Mouse (Mus musculus) brown adipose tissue, adult 24 weeks (tissue): ENCODE measurements around the gene Suox. TPM values are rescaled to one million over a fixed set of nuclear protein-coding genes. Genes with fewer than 3 reads are reported as not detected.

Experiments
- H3K27ac ChIP-seq: fragments of 200-500 bp; replicated peaks from 2 replicates; pipeline ENCODE4 v1.5.1; 2012; ENCODE audit warnings: low read depth, mild to moderate bottlenecking, low read length
- H3K4me1 ChIP-seq: fragments of 200-500 bp; 2 replicates; pipeline ENCODE4 v1.6.1; 2012; ENCODE audit warnings: low read length, mixed read lengths; ENCODE audit not compliant: control insufficient read depth, insufficient read depth, insufficient read length
- H3K4me3 ChIP-seq: fragments of 200-500 bp; 2 replicates; pipeline ENCODE4 v1.5.1; 2012; ENCODE audit warnings: low read depth, mild to moderate bottlenecking, low read length, moderate library complexity; ENCODE audit not compliant: insufficient read depth
- polyA plus RNA-seq: library from polyadenylated mRNA; stranded (reverse); fragments of >200 nt; gene quantifications from 2 replicates; pipeline ENCODE4 v1.2.4, GENCODE M21; 2012; ENCODE audit not compliant: missing spikeins, insufficient read depth, insufficient read length

The Suox gene
- polyA plus RNA-seq, 1 experiment = 34.2 TPM

DNA sequence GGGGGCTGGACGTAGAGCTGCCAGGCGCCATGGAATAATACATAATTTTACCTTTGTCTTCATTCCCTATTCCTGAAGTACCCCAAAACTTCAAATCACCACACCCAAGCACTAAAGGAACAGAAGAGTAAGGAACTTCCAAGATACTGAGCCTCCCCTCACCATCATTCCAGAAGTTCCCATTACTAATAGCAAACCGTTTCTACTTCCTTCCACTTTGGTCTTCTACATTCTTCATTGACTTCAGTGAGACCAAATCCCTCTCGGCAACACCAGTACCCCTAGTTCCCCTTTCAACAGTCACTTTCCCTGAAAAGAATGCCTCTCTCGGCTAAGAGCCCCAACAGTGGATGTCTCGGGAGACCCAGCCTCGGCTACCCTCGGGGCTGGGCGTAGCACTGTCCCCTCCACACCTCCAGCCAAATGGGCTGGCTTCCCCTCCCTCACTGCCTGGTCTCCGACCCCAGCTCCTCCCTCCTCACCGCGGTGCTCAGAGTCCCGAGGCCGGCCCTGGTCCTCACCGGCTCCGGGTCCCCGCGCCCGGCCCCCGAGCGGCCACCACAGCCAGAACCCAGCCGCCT lies 21.6 kb upstream of the Suox start:
- H3K4me3 ChIP-seq = peak overlapping the region; percentile 75
- peak overlapping the region; percentile 43 for H3K27ac ChIP-seq
- H3K4me1 ChIP-seq = no peaks in the 10 kb centered on the region

DNA sequence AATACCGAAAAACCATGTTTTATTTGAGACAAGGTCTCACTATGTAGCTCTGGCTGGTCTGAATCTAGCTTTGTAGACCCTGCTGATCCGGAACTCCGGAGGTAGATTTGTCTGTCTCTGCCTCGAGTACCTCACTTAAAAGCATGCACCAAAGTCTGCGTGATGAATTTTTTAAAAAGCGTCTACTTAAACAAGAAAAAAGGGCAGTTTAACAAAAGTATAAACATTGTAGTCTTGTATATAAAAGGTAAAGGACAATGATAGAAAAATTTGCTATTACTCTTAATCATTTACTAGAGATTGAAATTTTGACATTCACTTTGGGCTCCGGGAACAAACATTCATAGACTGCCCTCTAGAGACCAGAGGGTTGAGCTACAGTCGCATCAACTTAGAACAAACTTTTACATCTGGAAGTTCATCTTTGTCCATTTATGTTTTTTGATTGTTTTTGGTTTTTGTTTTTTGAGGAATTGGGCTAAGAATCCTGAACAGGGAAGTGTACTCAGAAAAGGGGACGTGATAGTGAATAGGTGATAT lies 666 bp upstream of the Suox start:
- H3K27ac ChIP-seq = peak overlapping the region; percentile 66
- no peaks in the 10 kb centered on the region for H3K4me1 ChIP-seq
- peak overlapping the region; percentile 75 for H3K4me3 ChIP-seq

DNA sequence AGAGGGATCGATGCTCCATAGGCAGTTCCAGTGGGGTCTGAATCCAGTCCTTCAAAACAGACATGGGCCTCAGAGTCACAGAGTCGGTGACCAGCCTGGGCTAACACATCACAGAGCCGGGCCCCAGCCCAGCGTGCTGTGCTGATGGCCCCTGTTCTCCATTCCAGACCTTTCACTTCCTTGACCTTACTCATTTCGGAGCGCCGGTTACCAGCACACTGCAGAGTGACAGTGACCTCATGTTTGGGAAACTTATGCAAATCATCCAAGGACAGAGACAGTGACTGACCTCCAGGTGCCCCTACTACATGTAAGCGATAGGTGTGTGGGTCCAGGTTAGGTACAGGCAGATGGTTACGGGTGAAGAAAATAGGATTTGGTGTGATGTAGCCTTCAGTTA lies 2.7 kb downstream of the Suox start:
- Histone ChIP-seq H3K4me3 (no peak overlapping the region), H3K27ac (no peak overlapping the region), H3K4me1 (no peaks in the 10 kb centered on the region)

DNA sequence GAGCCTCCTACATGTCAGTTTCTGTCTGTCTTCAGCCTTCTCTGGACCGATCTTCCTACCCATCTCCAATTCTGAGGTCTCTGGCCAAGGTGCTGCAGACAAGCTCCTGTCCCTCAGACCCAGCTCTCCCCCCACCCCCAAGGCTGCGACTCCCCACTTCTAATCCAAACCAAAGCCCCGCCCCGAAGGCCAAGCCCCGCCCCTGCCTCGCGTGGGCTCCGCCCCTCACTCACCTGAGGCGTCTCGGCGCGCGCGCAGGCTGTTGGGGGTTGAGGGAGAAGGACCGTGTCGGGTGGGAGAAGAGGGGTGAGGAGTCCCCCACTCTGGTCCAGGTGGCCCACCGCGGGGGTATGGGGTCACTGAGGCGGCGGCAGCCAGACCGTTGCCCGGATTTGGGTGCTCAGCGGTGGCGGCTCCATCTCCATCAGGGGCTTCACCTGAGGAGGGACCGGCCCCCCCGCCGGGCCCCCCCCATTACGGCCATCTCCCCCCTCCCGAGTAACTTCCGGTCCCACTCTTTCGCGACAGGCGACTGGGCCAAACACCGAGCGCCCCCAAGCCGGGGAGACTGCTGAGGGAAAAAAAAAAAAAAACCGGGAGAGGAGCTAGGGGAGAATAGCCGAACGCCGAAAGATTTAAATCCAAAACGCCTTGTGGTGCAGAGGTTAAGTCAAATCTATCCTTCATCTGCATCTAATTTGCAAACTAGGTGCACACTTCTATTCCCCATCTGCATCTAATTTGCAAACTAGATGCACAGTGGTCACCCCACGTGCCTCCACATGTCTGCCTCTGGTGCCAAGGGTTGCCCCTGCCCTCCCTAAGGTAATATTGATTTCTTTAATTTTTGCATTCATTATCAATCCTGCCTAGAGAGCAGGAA lies 4.8 kb downstream of the Suox start:
- Histone ChIP-seq H3K4me3 (peak overlapping the region; percentile 48), H3K4me1 (no peaks in the 10 kb centered on the region), H3K27ac (no peak overlapping the region)

DNA sequence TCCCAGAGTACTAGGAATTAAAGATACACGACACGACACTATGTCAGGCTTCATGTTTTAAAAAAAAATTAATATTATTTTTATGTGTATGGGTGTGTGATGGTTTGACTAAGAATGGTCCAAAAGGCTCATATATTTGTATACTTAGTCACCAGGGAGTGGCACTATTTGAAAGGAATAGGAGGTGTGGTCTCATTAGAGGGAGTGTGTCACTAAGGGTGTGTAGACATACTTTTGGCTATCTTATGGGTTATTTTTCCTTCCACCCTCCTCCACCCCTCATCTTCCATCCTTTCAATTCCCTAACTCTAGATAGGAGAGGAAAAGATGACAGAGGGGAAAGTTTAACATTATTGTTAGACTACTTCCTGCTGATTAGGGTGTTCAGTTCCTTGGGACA lies 8.1 kb downstream of the Suox start:
- H3K4me1 ChIP-seq = no peaks in the 10 kb centered on the region
- no peak overlapping the region for H3K27ac ChIP-seq
- no peak overlapping the region for H3K4me3 ChIP-seq

DNA sequence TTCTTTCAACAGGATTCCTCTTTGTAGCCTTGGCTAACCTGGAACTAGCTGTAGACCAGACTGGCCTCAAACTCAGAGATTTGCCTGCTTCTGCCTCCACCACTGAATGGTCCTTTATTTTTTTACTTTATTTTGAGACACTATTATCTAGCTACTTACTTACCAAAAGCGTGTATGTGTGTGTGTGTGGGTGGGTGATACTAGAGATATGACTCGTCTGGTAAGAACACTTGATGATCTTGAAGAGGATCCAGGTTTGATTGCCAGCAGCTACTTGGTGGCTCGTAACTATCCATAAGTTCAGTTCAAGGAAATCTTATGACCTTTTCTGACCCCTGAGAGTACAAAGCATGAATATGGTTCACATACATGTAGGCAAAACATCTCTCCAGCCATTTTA lies 8.6 kb downstream of the Suox start:
- Histone ChIP-seq H3K4me1 (no peaks in the 10 kb centered on the region), H3K4me3 (no peak overlapping the region), H3K27ac (no peak overlapping the region)

DNA sequence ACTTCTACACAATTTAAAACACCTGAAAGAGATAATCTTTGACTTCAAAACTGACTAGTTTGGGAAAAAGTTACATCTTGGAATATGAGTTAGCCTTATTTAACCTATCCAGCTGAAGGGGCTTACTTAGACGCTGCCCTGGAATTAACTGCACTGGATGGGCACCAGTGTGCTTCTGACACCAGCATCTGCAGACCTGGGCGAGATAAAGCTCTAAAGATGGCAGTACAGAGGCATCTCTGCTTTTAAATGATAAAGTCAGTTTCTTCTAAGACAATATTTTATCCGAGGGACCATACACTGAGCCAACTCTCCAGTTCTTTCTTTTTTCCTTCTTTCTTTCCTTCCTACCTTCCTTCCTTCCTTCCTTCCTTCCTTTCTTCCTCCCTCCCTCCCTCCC lies 9.1 kb downstream of the Suox start:
- H3K4me3 ChIP-seq = no peak overlapping the region
- no peaks in the 10 kb centered on the region for H3K4me1 ChIP-seq
- H3K27ac ChIP-seq = no peak overlapping the region

DNA sequence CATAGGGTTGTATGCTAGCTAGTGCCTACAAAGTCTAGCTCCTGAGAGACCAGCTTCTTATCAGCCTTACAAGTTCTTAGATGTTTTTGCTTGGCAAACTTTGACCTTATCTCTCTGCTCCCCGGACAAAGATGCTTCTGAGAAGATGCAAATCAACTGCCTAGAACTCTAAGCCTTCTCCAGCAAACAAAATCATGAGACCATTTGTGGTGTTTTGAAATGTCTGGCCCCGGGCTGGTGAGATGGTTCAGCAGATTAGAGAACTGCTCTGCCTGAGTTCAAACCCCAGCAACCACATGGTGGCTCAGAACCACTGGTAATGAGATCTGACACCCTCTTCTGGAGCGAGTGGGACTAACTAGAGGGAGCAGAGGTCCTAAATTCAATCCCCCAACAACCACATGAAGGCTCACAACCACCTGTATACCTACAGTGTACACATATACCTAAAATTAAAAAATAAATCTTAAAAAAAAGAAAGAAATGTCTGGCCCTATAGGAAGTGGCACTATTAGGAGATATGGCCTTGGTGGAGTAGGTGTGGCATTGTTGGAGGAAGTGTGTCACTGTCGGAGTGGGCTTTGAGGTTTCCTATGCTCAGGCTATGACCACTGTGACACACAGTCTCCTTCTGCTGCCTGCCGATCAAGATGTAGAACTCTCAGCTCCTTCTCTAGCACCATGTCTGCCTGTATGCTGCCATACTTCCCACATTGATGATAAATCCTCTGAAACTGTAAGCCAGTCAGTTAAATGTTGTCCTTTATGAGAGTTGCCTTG lies 10.2 kb downstream of the Suox start:
- no peak overlapping the region for H3K27ac ChIP-seq
- no peaks in the 10 kb centered on the region for H3K4me1 ChIP-seq
- no peak overlapping the region for H3K4me3 ChIP-seq

DNA sequence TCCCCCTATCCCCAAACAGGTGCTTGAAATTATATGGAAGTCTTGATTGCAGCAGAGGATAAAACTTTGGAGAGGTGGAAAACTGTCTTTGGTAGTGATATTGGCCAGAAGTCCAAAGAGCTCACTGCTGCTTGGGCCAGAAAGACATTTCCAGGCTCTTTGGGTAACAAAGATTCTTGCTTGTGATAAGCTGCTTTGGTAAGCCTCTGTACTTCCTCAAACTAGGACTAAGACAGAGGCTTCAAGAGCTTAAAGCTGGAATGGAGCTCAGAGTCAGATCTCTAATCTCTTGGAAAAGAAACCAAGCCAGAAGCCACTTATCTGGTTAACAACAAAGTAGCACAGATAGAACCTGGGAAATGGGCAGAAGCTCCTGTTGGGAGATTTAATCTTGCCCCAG lies 11.4 kb downstream of the Suox start:
- Histone ChIP-seq H3K27ac (no peak overlapping the region), H3K4me3 (no peak overlapping the region), H3K4me1 (no peaks in the 10 kb centered on the region)

DNA sequence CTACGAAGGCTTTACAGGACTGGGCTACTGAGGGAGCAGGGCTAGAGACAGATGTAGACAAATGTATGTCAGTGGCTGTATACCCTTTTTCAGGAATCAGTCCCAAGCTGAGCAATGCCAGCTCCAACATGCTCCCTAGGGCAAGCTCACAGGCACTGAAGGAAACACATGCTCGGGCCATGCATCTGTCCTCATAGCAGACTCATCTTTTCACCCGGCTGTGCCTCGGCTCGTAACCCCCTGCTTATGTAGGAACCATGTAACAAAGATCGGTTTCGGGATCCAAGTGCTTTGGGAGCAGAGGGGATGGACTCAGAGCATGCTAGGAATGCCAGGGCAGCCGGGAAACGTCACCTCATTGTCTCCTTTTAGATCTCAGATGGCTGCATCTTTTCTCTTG lies 14.4 kb downstream of the Suox start:
- no peak overlapping the region for H3K4me3 ChIP-seq
- H3K27ac ChIP-seq = no peak overlapping the region
- H3K4me1 ChIP-seq = no peaks in the 10 kb centered on the region

DNA sequence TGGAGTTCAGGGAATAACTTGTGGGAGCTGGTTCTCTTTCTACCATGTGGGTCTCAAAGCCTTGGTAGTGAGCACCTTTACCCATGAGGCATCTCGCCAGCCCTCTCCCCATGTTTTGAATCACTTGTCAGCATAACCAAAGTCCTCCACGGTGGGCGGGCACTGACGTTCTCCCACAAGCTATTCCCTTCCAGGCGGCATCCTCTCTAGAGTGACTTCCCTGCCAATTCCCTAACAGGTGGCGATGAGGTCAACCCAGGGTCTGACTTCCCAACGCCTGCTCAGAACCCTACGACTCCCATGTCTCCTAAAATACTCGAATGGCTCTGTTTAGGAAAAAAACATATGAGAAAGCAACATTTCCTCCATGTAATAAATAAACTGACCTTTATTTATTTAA lies 16.0 kb downstream of the Suox start:
- Histone ChIP-seq H3K4me3 (no peak overlapping the region), H3K27ac (no peak overlapping the region), H3K4me1 (no peaks in the 10 kb centered on the region)

DNA sequence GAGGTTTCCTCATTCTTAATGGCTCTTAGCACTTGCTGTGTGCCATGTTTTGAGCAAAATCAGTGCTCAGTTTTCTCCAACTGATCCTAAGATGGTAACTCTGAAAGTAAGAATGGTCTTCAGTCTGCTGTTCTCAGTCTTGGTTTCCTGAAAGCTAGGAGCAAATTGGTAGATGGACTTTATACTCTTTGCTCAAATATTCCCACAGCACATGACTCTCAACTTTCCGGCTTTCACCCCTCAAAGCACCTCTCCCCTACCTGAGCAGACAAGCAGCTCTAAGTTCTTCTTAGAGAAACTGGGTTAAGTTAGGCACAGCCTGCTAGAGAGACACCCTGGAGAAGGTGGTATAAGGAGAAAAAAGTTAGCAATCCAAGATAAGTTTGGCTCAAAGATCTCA lies 17.1 kb downstream of the Suox start:
- Histone ChIP-seq H3K4me1 (no peaks in the 10 kb centered on the region), H3K4me3 (no peak overlapping the region), H3K27ac (no peak overlapping the region)

DNA sequence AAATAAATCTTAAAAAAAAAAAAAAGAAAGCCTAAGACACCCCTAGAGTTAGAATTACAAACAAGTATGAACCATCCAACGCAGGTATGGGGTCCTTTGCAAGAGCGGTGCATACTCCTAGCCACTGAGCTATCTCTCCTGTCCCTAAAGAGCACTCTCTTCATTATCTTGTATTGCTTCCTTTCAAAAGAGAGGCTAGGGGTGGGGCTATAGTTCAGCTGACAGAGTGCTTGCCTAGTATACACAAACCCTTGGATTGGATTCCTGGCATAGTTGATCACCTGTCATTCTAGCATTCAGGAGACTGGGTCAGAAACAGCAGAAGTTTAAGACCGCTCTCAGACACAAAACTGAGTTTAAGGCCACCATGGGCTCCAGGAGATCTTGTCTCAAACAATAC lies 18.6 kb downstream of the Suox start:
- Histone ChIP-seq H3K4me3 (no peak overlapping the region), H3K4me1 (no peaks in the 10 kb centered on the region), H3K27ac (no peak overlapping the region)

DNA sequence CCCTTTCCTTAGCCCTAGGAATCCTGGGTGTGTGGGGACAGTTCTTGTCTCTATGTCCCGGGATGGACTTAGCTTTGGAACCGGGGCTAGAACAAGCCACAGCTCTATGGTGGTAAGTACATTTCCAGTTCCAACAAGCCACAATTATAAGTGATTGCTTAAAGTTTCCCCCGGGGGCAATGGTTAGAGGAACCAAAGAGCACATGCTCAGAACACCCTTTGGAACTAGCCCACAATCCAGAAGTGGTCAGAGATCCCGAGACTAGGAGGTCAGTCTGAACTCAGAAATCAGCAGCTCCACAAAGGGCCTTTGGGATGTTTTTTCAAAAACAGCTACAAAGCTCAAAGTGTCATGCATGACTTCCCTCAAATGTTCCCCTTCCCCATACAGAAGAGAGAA lies 20.0 kb downstream of the Suox start:
- no peak overlapping the region for H3K4me3 ChIP-seq
- H3K4me1 ChIP-seq = no peaks in the 10 kb centered on the region
- no peak overlapping the region for H3K27ac ChIP-seq
